Mouse (Mus musculus): Measurements from ENCODE around the gene Cer1.

- TF ChIP-seq CTCF (IDR thresholded peaks at IDR 0.05; ENCODE audit: low read depth) (no peak), EP300 (IDR thresholded peaks at IDR 0.05; ENCODE audit: low read depth) (no peak)
Measured at GRCm38 (mm10) chr4:82874791-82875190, 10.2 kb downstream of the Cer1 start.
